ENCODE assay signal across 10 mouse cellular contexts in the genomic region with DNA sequence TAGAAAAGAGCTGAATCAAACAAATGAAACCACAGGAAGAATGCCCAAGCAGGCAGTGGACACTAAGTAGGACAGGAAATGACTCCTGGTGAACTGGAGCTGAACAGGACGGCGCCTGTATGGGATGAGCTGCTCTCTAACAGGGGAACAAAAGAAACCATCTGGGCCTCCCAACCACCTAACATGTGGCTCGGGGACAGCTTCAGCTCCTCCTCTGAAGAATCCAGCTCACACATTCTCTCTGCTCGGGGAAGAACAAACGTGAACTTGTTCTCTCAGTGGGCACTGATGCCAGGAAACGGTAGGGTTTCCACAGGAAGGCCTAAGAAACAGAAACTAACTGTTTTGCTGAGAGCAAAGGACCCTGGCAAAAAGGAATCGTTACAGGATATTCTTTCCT. TPM values are rescaled to one million over a fixed set of nuclear protein-coding genes. Genes with fewer than 3 reads are reported as not detected.
DNase-seq lines count a peak whose midpoint lies in the region; ATAC-seq lines count a peak whose summit lies in the region.
"Had no signal": no experiment of that assay in that cellular context is flagged by ENCODE, and none has a peak within 500 bp of the region (broad histone marks: within the 10 kb centered on the region; RNA-seq: fewer than 3 reads in every experiment).

No protein-coding gene starts in this region.

- no peak for ATAC-seq in forebrain, embryonic 15.5 days (replicated peaks)
- ATAC-seq in forebrain, embryonic 16.5 days = no peak
- ATAC-seq in hindbrain, embryonic 13.5 days (ENCODE audit: low FRiP score) = no peak
- ATAC-seq in CD4-positive, CD25-positive, alpha-beta regulatory T cell, adult 4 months = no peak

- H3K4me3 ChIP-seq in forebrain, embryonic 15.5 days = no peak overlapping the region
- no peak overlapping the region for H3K4me3 ChIP-seq in forebrain, embryonic 16.5 days (replicated peaks; ENCODE audit: low read length)
- H3K4me3 ChIP-seq in hindbrain, embryonic 13.5 days = no peak overlapping the region

- no peaks in the 10 kb centered on the region for H3K27me3 ChIP-seq in forebrain, embryonic 15.5 days
- H3K27me3 ChIP-seq in forebrain, embryonic 16.5 days (replicated peaks; ENCODE audit: control insufficient read depth, insufficient read depth, low read length) = no peaks in the 10 kb centered on the region
- no peaks in the 10 kb centered on the region for H3K27me3 ChIP-seq in hindbrain, embryonic 13.5 days

- no peak overlapping the region for H3K4me2 ChIP-seq in forebrain, embryonic 15.5 days (replicated peaks)
- H3K4me2 ChIP-seq in forebrain, embryonic 16.5 days (ENCODE audit: low read length) = no peak overlapping the region
- H3K4me2 ChIP-seq in hindbrain, embryonic 13.5 days = no peak overlapping the region

- 0 out of 2 replicates have a peak overlapping the region, but pooled peaks have one; percentile 28 for H3K27ac ChIP-seq in forebrain, embryonic 15.5 days (replicated peaks)
- no peak overlapping the region for H3K27ac ChIP-seq in forebrain, embryonic 16.5 days (ENCODE audit: low read length)
- peak overlapping the region; percentile 8 for H3K27ac ChIP-seq in hindbrain, embryonic 13.5 days

- no peaks in the 10 kb centered on the region for H3K36me3 ChIP-seq in forebrain, embryonic 15.5 days
- no peaks in the 10 kb centered on the region for H3K36me3 ChIP-seq in forebrain, embryonic 16.5 days (ENCODE audit: control insufficient read depth, insufficient read depth)
- peaks cover 13% of the 10 kb centered on the region for H3K36me3 ChIP-seq in hindbrain, embryonic 13.5 days

- no peaks in the 10 kb centered on the region for H3K9me3 ChIP-seq in forebrain, embryonic 15.5 days
- H3K9me3 ChIP-seq in forebrain, embryonic 16.5 days (ENCODE audit: control insufficient read depth, low read length) = no peaks in the 10 kb centered on the region
- H3K9me3 ChIP-seq in hindbrain, embryonic 13.5 days = no peaks in the 10 kb centered on the region

- peak; percentile 53 to 59 for DNase-seq in left cerebral cortex, postnatal 10 days (ENCODE audit: extremely low spot score in 1 of 2, low spot score in 2 of 2)
- DNase-seq in left cerebral cortex, adult 18-20 months (ENCODE audit: low spot score in 2 of 2) = no peak
- peak; percentile 97 for DNase-seq in Muller cell, postnatal 12 days (ENCODE audit: inconsistent ontology term)
- DNase-seq in natural killer cell, adult 2 months (ENCODE audit: low spot score in 2 of 2) = no peak
- DNase-seq: adrenal gland, postnatal 36 days had no signal

- intact Hi-C loops in left cerebral cortex, postnatal 10 days (cut with DNase I) = no loop called here

- WGBS in forebrain, embryonic 15.5 days = 48% methylated on average over 7 of the region's 7 CpGs
- 43% methylated on average over 7 of the region's 7 CpGs for WGBS in forebrain, embryonic 16.5 days
- 39% methylated on average over 7 of the region's 7 CpGs for WGBS in hindbrain, embryonic 13.5 days

- H3K4me1 ChIP-seq in forebrain, embryonic 15.5 days = peaks cover 16% of the 10 kb centered on the region
- H3K4me1 ChIP-seq in forebrain, embryonic 16.5 days (replicated peaks; ENCODE audit: control insufficient read depth, insufficient read depth, low read length) = peaks cover 14% of the 10 kb centered on the region
- peaks cover 33% of the 10 kb centered on the region for H3K4me1 ChIP-seq in hindbrain, embryonic 13.5 days (replicated peaks)

- H3K9ac ChIP-seq in forebrain, embryonic 15.5 days (replicated peaks) = no peak overlapping the region
- no peak overlapping the region for H3K9ac ChIP-seq in forebrain, embryonic 16.5 days (replicated peaks; ENCODE audit: low read depth, low read length)
- H3K9ac ChIP-seq in hindbrain, embryonic 13.5 days = no peak overlapping the region

RNA-seq across cellular contexts. Expression of gene Tulp3, which starts 5.9 kb away (rescaled TPM):
- 15.1 and 15.4 TPM in 2 replicates for polyA plus RNA-seq in forebrain, embryonic 15.5 days (2015; fragmentation: Nextera tagmentation; extraction: Ambion mirVana)
- 13.2 and 17.3 TPM in 2 replicates for polyA plus RNA-seq in forebrain, embryonic 16.5 days (2015; fragmentation: Nextera tagmentation; extraction: Ambion mirVana)
- 10 to 100 TPM; 16.9 to 17.6 TPM for total RNA-seq in left cerebral cortex, postnatal 10 days (2021)
- total RNA-seq in left cerebral cortex, adult 18-20 months (2021) = 10 to 100 TPM; 15.4 to 18.6 TPM
- 19.9 and 20.1 TPM in 2 replicates for polyA plus RNA-seq in hindbrain, embryonic 13.5 days (2015; fragmentation: Nextera tagmentation; extraction: Ambion mirVana)
- polyA plus RNA-seq in CD4-positive, CD25-positive, alpha-beta regulatory T cell, adult 4 months (2017; shearing (Covaris generic)) = 1 to 10 TPM; 2.0 to 2.4 TPM

RNA-seq across cellular contexts. Expression of gene Rhno1, which starts 13.0 kb away (rescaled TPM):
- polyA plus RNA-seq in forebrain, embryonic 15.5 days (2015; fragmentation: Nextera tagmentation; extraction: Ambion mirVana) = 135 and 140 TPM in 2 replicates
- 124 and 129 TPM in 2 replicates for polyA plus RNA-seq in forebrain, embryonic 16.5 days (2015; fragmentation: Nextera tagmentation; extraction: Ambion mirVana)
- total RNA-seq in left cerebral cortex, postnatal 10 days (2021) = 10 to 100 TPM; 19.8 to 21.5 TPM
- total RNA-seq in left cerebral cortex, adult 18-20 months (2021) = 10 to 100 TPM; 18.0 to 18.8 TPM
- polyA plus RNA-seq in hindbrain, embryonic 13.5 days (2015; fragmentation: Nextera tagmentation; extraction: Ambion mirVana) = 115 and 117 TPM in 2 replicates
- polyA plus RNA-seq in CD4-positive, CD25-positive, alpha-beta regulatory T cell, adult 4 months (2017; shearing (Covaris generic)) = 100 to 1,000 TPM in 1 of 2 experiments, 10 to 100 TPM in 1; 81.8 to 115 TPM

RNA-seq across cellular contexts. Expression of gene Foxm1, which starts 13.1 kb away (rescaled TPM):
- 21.0 and 25.2 TPM in 2 replicates for polyA plus RNA-seq in forebrain, embryonic 15.5 days (2015; fragmentation: Nextera tagmentation; extraction: Ambion mirVana)
- 19.9 and 21.8 TPM in 2 replicates for polyA plus RNA-seq in forebrain, embryonic 16.5 days (2015; fragmentation: Nextera tagmentation; extraction: Ambion mirVana)
- total RNA-seq in left cerebral cortex, postnatal 10 days (2021) = 1 to 10 TPM; 4.5 to 4.8 TPM
- total RNA-seq in left cerebral cortex, adult 18-20 months (2021) = 1 to 10 TPM; 1.1 to 1.2 TPM
- polyA plus RNA-seq in hindbrain, embryonic 13.5 days (2015; fragmentation: Nextera tagmentation; extraction: Ambion mirVana) = 8.7 and 9.6 TPM in 2 replicates
- 1 to 10 TPM; 1.5 to 1.9 TPM for polyA plus RNA-seq in CD4-positive, CD25-positive, alpha-beta regulatory T cell, adult 4 months (2017; shearing (Covaris generic))

RNA-seq across cellular contexts. Expression of gene Tex52, which starts 25.5 kb away (rescaled TPM):
- polyA plus RNA-seq in forebrain, embryonic 15.5 days (2015; fragmentation: Nextera tagmentation; extraction: Ambion mirVana) = 0.43 and 0.51 TPM in 2 replicates
- 0.45 and 0.85 TPM in 2 replicates for polyA plus RNA-seq in forebrain, embryonic 16.5 days (2015; fragmentation: Nextera tagmentation; extraction: Ambion mirVana)
- total RNA-seq in left cerebral cortex, postnatal 10 days (2021) = not detected
- 1 to 10 TPM in 1 of 2 experiments, under 1 TPM in 1; 0.68 to 1.3 TPM for total RNA-seq in left cerebral cortex, adult 18-20 months (2021)
- 0.47 and 0.70 TPM in 2 replicates for polyA plus RNA-seq in hindbrain, embryonic 13.5 days (2015; fragmentation: Nextera tagmentation; extraction: Ambion mirVana)
- polyA plus RNA-seq in CD4-positive, CD25-positive, alpha-beta regulatory T cell, adult 4 months (2017; shearing (Covaris generic)) = not detected
- total RNA-seq: adrenal gland, postnatal 36 days had no signal

RNA-seq across cellular contexts. Expression of gene Gm44596, which starts 25.6 kb away (rescaled TPM):
- polyA plus RNA-seq in forebrain, embryonic 15.5 days (2015; fragmentation: Nextera tagmentation; extraction: Ambion mirVana) = not detected in 2 replicates
- polyA plus RNA-seq in forebrain, embryonic 16.5 days (2015; fragmentation: Nextera tagmentation; extraction: Ambion mirVana) = not detected in 2 replicates
- total RNA-seq in left cerebral cortex, postnatal 10 days (2021) = not detected
- not detected for total RNA-seq in left cerebral cortex, adult 18-20 months (2021)
- not detected in 2 replicates for polyA plus RNA-seq in hindbrain, embryonic 13.5 days (2015; fragmentation: Nextera tagmentation; extraction: Ambion mirVana)
- not detected for polyA plus RNA-seq in CD4-positive, CD25-positive, alpha-beta regulatory T cell, adult 4 months (2017; shearing (Covaris generic))
- total RNA-seq: adrenal gland, postnatal 36 days had no signal
- polyA plus RNA-seq: limb, embryonic 14.5 days had no signal

Comparison
In these comparisons a context has a peak if more than half of its experiments do, and no peak if none do; other contexts are left out.
1. DNase-seq: peak in left cerebral cortex, postnatal 10 days (2 of 2) and Muller cell, postnatal 12 days (single experiment); none in left cerebral cortex, adult 18-20 months (0 of 2) and natural killer cell, adult 2 months (0 of 2).